Mouse (Mus musculus) Patski (cell line): ENCODE measurements around the gene Olfr1390. TPM values are rescaled to one million over a fixed set of nuclear protein-coding genes. Genes with fewer than 3 reads are reported as not detected.
A peak's percentile ranks its signal among the peaks of the same experiment; 100 is the strongest.
"Not testable (repeated sequence)": the region's sequence is repeated elsewhere in the genome, so short reads cannot be mapped to it uniquely, and the experiment has no call there.

Source experiments
- ATAC-seq: fragments of 100-300 bp; one replicate; pipeline ENCODE4 v1.8.0; 2021
- CTCF ChIA-PET: fragments of 350-600 bp; sonication (Branson Sonifier 250); formaldehyde crosslinking; loops from one replicate; lab custom pipeline; 2022; ENCODE audit warnings: inconsistent platforms; lab: Charles Lee
- POLR2A ChIA-PET: fragments of 350-600 bp; sonication (Branson Sonifier 250); formaldehyde crosslinking; loops from one replicate; lab custom pipeline; 2022; ENCODE audit warnings: antibody characterized with exemption, inconsistent platforms; lab: Charles Lee
- DNase-seq: peaks from one replicate; pipeline ENCODE4 v3.0.0-alpha.2; 2011; ENCODE audit warnings: low read depth, low spot score
- H3K27me3 ChIP-seq: fragments of 371-371 bp; one replicate; pipeline ENCODE4 v1.5.1; 2021
- CTCF ChIP-seq: fragments of 100-300 bp; IDR thresholded peaks from one replicate; pipeline ENCODE4 v1.5.1; 2021
- in situ Hi-C: fragments of 300-500 bp; cut with MboI; formaldehyde crosslinking; loops from 3 replicates; pipeline ENCODE4 v1.11.1; 2018; ENCODE audit warnings: low pct_unique_long_range_greater_than_20kb, mixed read lengths
- polyA plus RNA-seq: library from polyadenylated mRNA; unstranded; gene quantifications from one replicate; pipeline ENCODE4 v1.2.3, GENCODE M21; 2021

Olfr1390 gene
- polyA plus RNA-seq: not detected

DNA sequence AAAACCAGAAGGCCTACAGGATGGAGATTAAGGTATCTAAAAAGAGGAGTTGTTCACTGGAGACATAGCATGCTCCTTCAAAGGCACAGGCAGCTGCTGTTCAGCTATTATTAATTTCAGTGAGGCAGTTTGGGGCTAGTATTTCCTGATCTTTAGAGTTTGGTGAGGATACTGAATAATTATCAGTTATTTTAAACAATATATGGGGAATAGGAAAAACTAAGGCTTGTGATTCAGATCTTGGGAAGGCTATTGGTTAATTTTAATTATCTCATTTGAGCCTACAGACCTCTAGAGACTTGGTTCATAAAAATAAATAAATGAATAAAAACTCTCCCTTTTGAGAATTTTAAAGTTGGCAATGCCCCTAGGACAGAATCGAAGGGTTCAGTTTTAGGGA, at the start of gene Olfr1390:
TSS of gene Olfr1390 (plus strand) at position 301 of the 400 bp plus-strand sequence.
- no peak for DNase-seq
- no peak for ATAC-seq

DNA sequence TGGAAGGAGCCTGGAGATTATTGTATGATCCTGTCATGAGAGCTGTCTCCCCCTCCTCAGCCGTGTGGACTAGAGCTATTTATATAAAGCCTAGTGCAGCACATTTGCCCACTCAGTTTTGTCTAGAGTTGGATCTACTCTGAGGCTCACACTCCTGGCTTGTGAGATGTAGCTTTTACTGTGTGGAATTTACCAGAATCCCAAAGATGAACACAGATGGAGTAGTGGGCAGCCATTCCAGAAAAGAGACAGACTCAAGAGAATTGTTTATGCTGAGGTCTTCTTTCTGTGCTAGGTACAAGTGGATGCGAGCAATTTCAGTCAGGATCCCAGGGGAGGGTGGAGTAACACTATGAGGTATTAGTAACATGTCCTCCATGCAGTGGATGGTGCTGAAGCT, 47.7 kb upstream of the Olfr1390 start:
- in situ Hi-C loops: loop anchor here (5.0 kb wide), 1 partner anchor 120 kb away; no protein-coding TSS in a partner anchor
- POLR2A ChIA-PET: no interaction called here
- no peak for TF ChIP-seq CTCF
- DNase-seq (no peak), ATAC-seq (no peak)
- CTCF ChIA-PET: no interaction called here
- peaks cover 8% of the 10 kb centered on the region for H3K27me3 ChIP-seq

More for the DNA sequence above, at the start of gene Olfr1390:
- H3K27me3 ChIP-seq: no peaks in the 10 kb centered on the region
- ChIA-PET POLR2A (no interaction called here), CTCF (no interaction called here)
- TF ChIP-seq CTCF: no peak
- in situ Hi-C loops: no loop called here

DNA sequence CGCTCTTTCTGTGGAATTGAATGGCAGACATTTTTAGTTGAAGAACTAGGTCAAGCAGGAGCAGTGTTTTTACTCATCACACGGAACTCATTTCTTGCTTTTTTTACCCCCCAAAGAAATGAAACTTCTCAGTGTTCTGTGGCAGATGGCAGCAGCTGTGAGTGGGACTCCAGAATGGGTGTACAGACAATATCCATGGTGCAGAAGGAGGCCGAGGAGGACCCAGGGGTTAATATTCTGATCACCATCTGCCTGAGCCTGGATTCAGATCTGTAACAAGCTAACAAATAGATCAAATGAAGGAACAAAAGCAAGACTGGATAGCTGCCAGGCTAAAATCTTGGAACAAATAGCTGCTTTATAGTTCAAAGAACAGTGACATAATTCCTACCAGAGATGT, 42.2 kb upstream of the Olfr1390 start:
- DNase-seq (no peak), ATAC-seq (no peak)
- in situ Hi-C loops: no loop called here
- TF ChIP-seq CTCF: no peak
- ChIA-PET CTCF (interaction anchor here (1.1 kb wide), 1 partner anchor 9 kb away, joined by 3 read pairs; no protein-coding TSS in a partner anchor), POLR2A (no interaction called here)
- H3K27me3 ChIP-seq: peaks cover 8% of the 10 kb centered on the region

DNA sequence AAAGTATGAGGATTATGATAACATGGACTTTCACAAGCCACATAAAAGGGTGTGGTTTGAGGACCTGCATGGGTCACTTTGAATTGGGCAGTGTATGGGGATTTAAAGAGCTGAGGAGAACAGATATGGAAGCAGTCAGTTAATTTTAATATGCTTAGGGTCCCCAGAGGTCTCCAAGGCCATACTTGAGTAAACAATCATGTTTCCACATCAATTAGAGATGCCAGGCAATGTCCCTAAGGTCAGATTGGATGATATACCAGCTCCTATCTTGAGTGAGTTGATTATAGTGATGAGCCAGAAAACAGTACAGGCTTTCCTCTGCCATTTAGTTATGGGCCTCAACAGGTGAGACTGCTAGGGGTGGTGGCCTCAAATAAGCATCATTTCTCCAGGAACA, 30.5 kb upstream of the Olfr1390 start, which contains the start of gene Olfr10:
TSS of gene Olfr10 (plus strand) at position 301 of the 400 bp plus-strand sequence.
- in situ Hi-C loops: no loop called here
- ATAC-seq (no peak), DNase-seq (no peak)
- POLR2A ChIA-PET: no interaction called here
- TF ChIP-seq CTCF: no peak
- H3K27me3 ChIP-seq: no peaks in the 10 kb centered on the region
- CTCF ChIA-PET: no interaction called here

DNA sequence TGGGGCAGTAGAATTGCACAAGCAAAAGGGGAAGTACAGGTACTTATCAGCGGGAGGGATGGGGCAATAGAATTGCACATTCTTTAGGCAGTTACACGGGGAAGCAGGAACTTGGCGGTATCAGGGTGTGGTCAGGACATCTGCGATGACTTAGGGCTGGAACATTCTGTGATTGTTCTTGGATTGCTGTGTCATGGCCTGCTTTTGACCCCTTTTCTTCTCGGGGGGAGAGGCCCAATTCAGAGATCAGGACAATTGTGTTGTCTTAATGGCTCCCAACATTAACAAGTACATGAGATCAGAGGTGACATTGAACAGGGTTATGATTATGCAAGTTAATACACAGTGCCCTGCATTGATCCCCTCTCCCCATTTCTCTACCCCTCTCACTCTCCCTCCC, 26.4 kb upstream of the Olfr1390 start:
- in situ Hi-C loops, ATAC-seq, DNase-seq, POLR2A ChIA-PET, CTCF ChIA-PET, H3K27me3 ChIP-seq: not testable (repeated sequence)

DNA sequence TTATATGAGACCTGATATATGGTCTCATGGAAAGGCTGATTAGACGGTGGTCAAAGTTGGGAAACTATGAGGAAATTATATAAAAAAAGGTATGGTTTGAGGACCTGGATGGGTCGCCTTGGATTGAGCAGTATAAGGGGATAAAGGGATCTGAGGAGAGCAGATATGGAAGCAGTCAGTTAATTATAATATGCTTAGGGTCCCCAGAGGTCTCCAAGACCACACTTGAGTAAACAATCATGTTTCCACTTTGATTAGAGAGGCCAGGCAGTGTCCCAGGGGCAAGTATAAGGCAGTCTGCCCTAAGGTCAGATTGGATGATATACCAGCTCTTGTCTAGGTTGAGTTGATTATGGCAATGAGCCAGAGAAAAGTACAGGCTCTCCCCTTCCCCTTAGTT, 12.5 kb upstream of the Olfr1390 start, which contains the start of gene Olfr1391:
TSS of gene Olfr1391 (plus strand) at position 301 of the 400 bp plus-strand sequence.
- no peak for ATAC-seq
- ChIA-PET POLR2A (no interaction called here), CTCF (no interaction called here)
- H3K27me3 ChIP-seq: no peaks in the 10 kb centered on the region
- in situ Hi-C loops: no loop called here
- no peak for DNase-seq
- TF ChIP-seq CTCF: no peak

DNA sequence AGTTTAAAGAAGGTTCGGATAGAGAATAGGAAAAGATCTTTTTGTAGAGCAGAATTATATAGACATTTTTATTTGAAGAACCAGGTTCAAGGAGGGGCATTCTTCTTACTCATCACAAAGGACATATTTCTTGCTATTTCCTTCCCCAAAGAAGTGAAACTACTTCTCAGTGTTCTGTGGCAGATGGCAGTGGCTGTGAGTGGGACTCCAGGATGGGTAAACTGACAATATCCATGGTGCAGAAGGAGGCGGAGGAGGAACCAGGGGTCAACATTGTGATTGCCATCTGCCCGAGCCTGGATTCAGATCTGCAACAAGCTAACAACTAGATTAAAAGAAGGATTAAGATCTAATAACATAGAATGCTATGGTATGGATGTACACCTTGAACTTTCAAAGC, 8.3 kb upstream of the Olfr1390 start:
- H3K27me3 ChIP-seq: no peaks in the 10 kb centered on the region
- ChIA-PET POLR2A (interaction anchor here (0.5 kb wide), 1 partner anchor 794 kb away, joined by 3 read pairs; no protein-coding TSS in a partner anchor), CTCF (interaction anchor here (1.2 kb wide), 1 partner anchor 12 kb away, joined by 3 read pairs; no protein-coding TSS in a partner anchor)
- no peak for ATAC-seq
- no peak for TF ChIP-seq CTCF
- in situ Hi-C loops: no loop called here
- DNase-seq: no peak

DNA sequence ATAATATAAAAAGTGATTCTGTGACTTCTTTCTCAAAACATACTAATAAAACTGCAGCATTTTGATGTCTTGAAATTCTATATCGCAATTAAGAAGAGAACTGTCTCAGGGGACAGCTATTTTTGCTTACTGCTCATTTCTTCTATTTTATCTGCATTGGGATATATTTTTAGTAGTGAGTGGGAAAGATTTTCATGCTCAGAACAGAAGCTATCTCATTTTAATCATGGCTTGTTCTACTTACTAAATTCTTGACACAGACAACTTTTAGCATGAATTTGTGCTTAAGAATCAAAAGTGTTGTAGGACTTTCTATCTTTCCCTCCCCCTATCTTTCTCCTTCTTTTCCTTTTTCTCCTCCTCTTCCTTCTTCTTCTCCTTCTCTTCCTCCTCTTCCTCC, 5.3 kb upstream of the Olfr1390 start:
- in situ Hi-C loops: no loop called here
- ChIA-PET POLR2A (no interaction called here), CTCF (no interaction called here)
- no peak for TF ChIP-seq CTCF
- no peaks in the 10 kb centered on the region for H3K27me3 ChIP-seq
- DNase-seq (no peak), ATAC-seq (no peak)

DNA sequence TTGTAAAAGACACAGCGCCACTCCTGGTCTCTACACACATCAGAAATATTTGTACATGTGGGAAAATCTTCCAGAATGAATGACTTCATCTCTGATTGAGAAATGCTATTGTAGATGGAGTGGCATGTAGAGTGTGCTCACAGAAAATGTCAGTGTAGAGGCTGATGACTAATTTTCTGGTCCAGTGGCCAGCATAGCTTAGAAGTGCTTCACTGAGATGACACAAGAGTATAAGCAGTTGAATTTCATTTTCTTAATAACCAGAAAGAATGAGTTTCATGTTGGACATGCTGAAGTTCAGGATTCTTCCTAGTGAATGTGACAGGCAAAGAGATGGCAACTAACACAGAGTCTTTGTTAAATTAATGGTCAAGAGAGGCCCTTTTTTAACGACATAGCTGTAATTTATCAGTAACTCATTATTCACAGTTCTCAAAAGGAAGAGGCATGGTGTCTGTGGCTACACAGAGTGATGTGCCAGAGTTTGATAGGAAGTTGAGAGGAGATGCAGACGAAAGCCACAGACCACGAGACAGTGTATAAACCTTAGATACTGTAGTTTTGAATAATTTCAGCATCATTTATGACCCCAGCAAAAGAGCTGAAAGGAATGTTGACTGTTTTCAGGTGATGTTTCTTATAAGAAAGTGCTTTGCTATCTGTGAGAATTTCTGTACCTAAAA, 2.3 kb downstream of the Olfr1390 start:
- CTCF ChIA-PET: no interaction called here
- peak; percentile 26 for TF ChIP-seq CTCF
- ATAC-seq: peak; percentile 100
- peak; percentile 37 for DNase-seq
- H3K27me3 ChIP-seq: no peaks in the 10 kb centered on the region
- POLR2A ChIA-PET: no interaction called here
- in situ Hi-C loops: no loop called here

DNA sequence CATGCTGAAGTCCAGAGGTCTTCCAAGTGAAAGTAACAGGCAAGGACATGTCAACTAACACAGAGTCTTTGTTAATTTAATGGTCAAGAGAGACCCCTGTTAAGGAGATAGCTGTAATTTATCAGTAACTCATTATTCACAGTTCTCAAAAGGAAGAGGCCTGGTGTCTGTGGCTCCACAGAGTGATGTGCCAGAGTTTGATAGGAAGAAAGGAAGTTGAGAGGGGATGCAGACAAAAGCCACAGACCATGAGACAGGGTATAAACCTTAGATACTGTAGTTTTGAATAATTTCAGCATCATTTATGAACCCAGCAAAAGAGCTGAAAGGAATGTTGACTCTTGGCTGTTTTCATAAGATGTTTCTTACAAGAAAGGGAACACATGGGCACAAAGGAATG, 48.1 kb downstream of the Olfr1390 start:
- H3K27me3 ChIP-seq: no peaks in the 10 kb centered on the region
- ChIA-PET POLR2A (no interaction called here), CTCF (no interaction called here)
- in situ Hi-C loops: no loop called here
- no peak for TF ChIP-seq CTCF
- no peak for ATAC-seq
- DNase-seq: no peak

DNA sequence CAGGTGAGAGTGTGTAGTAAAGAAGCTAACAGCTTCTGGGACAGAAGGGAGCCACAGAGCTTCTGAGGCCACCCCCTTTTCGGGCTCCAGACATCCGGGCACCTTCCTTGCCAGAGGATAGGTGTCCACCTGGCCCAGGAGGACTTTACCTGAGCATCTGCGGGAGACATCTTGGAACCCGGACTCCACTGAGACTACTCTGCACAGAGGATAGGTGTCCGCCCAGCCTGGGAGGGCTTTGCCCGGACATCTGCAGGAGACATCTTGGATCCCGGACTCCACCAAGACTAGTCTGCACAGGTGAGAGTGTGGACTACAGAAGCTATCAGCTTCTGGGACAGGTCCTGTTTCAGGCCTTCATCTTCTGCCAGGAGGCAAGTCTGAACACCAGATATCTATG, 51.1 kb downstream of the Olfr1390 start:
- ATAC-seq, CTCF ChIA-PET, in situ Hi-C loops, DNase-seq, POLR2A ChIA-PET, H3K27me3 ChIP-seq: not testable (repeated sequence)

Other genes with a start within 250 kb of the Olfr1390 start
- gene Olfr1396, start 220.3 kb upstream of the Olfr1390 start, polyA plus RNA-seq: not detected
- not detected for gene Olfr1395, start 192.9 kb upstream of the Olfr1390 start, polyA plus RNA-seq
- gene Olfr1394, start 180.8 kb upstream of the Olfr1390 start, polyA plus RNA-seq: not detected
- gene Btnl9, start 148.0 kb upstream of the Olfr1390 start, polyA plus RNA-seq: not detected
- 31.9 TPM for gene Zfp62, start 131.9 kb upstream of the Olfr1390 start, polyA plus RNA-seq
- gene Mgat1, start 91.0 kb upstream of the Olfr1390 start, polyA plus RNA-seq: 81.9 TPM
- gene Olfr1393, start 56.9 kb upstream of the Olfr1390 start, polyA plus RNA-seq: 0.04 TPM
- 0.14 TPM for gene Olfr1392, start 49.9 kb upstream of the Olfr1390 start, polyA plus RNA-seq
- 0.08 TPM for gene Olfr10, start 30.4 kb upstream of the Olfr1390 start, polyA plus RNA-seq
- gene Olfr1391, start 12.4 kb upstream of the Olfr1390 start, polyA plus RNA-seq: not detected
- not detected for gene Olfr1389, start 87.9 kb downstream of the Olfr1390 start, polyA plus RNA-seq
- not detected for gene Olfr1388, start 101.4 kb downstream of the Olfr1390 start, polyA plus RNA-seq
- not detected for gene Olfr1387, start 120.2 kb downstream of the Olfr1390 start, polyA plus RNA-seq
- not detected for gene Olfr1386, start 129.9 kb downstream of the Olfr1390 start, polyA plus RNA-seq
- not detected for gene Olfr1385, start 153.9 kb downstream of the Olfr1390 start, polyA plus RNA-seq
- 0.26 TPM for gene Olfr1384, start 171.5 kb downstream of the Olfr1390 start, polyA plus RNA-seq
- gene Olfr1383, start 184.5 kb downstream of the Olfr1390 start, polyA plus RNA-seq: 0.45 TPM
- not detected for gene Olfr1382, start 193.1 kb downstream of the Olfr1390 start, polyA plus RNA-seq
- not detected for gene Olfr1381, start 208.3 kb downstream of the Olfr1390 start, polyA plus RNA-seq
- not detected for gene Olfr1380, start 221.7 kb downstream of the Olfr1390 start, polyA plus RNA-seq